Mouse (Mus musculus) ZHBTc4 (cell line): ENCODE measurements around the gene D1Ertd622e.

ENCODE experiments used
- DNase-seq: peaks from one replicate; pipeline ENCODE4 v3.0.0-alpha.2; 2011; ENCODE audit warnings: low read depth, low spot score

Gene D1Ertd622e

GRCm38 (mm10) chr1:97634104-97634503, 27.8 kb downstream of the D1Ertd622e start:
- DNase-seq: peak; percentile 52

GRCm38 (mm10) chr1:97632545-97633256, 29.2 kb downstream of the D1Ertd622e start:
- DNase-seq: no peak

DNA sequence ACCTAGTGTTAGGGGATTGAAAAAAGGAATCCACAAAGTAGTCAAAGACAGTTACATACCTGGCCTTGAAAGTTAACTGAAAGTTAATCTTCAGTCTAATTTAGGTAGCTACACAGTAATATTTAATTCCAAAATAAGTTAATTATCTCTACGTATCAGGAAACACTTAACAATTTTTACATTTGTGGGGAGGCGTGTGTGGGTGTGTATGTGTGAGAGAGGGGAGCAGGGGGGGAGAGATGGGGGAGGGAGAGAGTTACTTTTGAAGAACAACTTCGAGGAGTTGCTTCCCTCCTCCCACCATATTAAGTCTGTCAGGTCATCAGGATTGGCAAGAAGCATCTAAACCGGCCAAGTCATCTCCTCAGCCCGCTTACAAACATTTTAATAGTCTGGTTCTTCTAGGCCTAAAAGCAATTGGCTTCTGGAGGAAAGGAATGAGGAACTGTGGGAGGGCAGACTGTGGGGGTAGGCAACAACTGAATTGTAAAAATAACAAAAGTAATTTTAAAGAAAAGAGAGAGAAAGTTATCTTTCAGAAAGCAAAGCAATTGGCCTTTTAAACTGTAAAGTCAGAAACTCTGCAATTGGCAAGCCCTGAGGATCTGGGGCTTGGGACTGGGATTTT, 29.9 kb downstream of the D1Ertd622e start:
- no peak for DNase-seq

DNA sequence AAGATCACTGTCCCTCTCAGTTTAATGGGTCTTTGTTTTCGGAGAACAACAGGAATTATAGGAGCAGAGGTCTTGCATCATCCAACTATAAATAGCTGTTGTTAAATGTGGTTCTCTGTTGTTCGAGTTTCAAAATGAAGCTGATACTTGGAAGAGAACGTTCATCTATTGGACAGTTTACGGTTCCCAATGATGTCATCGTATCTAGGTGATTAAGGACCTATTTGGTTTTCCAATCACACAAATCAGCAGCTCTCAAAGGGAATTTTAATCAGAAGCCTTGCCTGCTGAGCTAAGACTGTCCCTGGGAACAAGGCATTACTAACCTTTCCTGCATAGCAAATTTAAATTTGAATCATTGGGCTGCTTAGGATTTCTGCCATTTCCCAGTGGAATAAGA, 31.7 kb downstream of the D1Ertd622e start:
- DNase-seq: no peak

DNA sequence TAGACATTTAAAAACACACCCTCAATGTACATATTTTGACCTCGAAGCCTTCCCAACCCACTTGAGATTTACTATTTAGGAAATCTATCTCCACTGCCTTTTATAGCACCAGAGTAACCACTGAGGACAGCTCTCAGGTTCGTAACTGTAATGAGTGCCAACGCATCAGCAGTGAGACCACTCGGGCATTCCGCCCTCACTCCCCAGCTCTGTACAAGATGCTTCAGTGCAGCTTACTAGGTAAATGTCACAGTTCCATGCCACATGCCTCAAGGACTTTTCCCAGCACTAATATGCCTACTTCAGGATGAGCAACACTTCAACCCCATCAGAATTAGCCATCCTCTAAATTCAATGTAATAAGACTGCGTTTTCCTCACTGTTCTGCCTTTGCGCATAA, 33.0 kb downstream of the D1Ertd622e start:
- no peak for DNase-seq

DNA sequence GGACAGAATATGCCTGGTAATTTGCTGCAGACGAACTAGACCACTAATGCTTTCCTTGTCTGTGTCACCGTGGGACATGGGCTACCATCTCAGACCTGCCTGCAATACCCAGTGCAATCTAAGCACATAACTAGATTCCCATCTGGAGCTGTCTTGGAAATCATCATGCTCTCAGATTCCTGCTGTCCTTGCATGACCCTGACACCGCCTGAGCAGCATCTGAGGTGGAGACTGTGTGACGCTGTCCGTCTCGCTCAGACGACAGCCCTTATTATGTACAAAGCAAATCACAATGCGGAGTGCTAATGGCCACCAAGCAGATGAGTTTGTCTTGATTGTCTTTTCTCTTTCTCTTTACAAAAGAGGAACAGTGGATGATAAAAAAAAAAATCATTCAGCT, 33.9 kb downstream of the D1Ertd622e start:
- peak; percentile 20 for DNase-seq

DNA sequence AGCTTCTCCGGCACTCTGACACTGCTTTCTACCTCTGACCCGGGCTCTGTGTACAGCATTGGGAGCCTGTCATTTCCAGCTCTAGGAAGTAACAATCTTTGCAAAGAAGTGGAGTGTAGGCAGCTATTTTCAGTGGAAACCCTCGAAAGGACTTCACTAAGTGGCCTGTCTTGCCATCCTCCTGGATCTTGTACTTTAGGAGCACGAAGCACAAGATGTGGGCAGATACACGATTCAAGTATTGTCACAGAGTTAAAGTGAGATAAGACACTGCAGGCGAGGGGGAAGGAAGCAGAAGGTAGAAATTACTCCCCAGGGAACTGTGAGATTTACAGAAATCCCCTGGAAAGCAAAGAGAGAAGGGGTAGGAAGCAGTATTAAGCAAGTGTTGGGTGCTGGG, 36.4 kb downstream of the D1Ertd622e start:
- DNase-seq: no peak

DNA sequence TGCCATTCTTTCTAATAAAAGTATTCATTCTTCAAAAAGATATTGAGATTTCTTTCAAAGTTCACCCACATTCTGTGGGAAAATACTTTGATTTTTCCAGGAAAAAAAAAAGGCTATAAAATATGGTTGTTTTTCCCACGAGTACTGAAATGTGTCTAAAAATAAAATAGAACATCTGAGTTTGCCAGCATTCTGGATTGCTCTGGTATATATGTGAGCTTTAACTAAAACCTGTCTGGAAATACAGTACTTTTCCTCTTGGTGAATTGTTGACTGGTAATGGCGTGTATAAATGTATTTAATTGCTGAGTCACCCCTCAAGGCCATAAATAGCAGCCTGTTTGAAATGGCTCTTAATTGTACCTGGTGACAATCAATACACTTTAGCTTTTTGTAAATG, 37.5 kb downstream of the D1Ertd622e start:
- DNase-seq: no peak

DNA sequence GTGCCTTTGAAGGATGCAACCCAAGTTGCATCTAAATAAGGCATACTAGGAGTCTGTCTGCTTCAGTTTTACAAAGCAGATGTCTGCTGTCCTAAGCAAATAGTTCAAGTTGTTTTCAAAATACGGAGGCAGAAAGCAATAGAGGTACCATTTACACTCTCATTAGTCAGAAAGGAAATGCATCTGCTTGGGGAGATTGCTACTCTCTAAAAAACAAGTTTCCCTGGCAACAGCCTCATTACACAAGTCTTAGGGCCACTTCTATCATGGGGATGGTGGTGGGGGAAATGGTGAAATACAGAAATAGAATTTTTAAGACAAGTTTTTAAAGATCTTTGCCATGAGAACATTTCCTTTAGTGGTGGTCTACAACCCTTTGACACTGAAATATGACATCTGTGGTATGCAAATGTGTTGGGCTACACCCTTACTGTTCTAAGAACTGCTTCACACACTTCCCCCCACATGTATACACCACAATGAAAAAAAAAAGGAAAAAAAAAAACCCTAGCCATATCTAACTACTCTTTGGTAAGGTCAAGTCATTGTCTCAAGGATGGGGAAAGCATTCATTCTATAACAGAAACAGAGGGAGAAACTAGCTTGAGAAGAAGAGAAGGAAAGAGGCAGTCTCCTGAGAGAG, 38.5 kb downstream of the D1Ertd622e start:
- DNase-seq: no peak

DNA sequence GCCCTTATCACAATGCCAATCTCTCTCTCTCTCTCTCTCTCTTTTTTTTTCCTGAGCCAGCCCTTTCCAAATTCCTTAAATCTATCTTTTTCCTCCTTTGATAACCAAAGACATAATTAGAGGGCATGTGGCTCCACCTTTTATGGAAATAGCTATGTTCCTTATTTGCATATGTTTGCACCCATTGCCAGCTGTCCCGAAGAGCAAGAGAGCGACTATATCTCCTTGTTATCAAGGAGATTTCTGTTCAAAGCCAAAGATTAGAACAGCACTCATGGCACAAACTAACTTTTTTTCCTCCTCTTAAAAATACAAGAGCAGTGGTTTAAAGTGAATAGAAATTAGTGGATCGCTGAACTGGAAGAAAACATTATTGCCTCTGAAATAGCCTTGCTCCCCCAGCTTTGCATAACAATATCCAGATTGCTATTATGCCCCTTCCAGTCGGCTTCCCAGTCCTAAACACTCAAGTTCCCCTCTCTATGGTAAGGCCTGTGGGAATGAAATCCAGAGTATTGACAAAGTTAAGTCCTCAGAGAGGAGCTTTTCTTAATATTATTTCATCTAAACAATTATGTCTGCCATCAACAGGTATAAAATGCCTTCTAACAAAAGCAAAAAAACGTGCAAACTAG, 39.2 kb downstream of the D1Ertd622e start:
- no peak for DNase-seq

GRCm38 (mm10) chr1:97619621-97620320, 42.1 kb downstream of the D1Ertd622e start:
- DNase-seq: no peak

GRCm38 (mm10) chr1:97615525-97615924, 46.3 kb downstream of the D1Ertd622e start:
- DNase-seq: no peak

- DNase-seq: no peak
Measured at GRCm38 (mm10) chr1:97614531-97615462, 47.1 kb downstream of the D1Ertd622e start.

- no peak for DNase-seq
Measured at GRCm38 (mm10) chr1:97611747-97612146, 50.1 kb downstream of the D1Ertd622e start.

DNA sequence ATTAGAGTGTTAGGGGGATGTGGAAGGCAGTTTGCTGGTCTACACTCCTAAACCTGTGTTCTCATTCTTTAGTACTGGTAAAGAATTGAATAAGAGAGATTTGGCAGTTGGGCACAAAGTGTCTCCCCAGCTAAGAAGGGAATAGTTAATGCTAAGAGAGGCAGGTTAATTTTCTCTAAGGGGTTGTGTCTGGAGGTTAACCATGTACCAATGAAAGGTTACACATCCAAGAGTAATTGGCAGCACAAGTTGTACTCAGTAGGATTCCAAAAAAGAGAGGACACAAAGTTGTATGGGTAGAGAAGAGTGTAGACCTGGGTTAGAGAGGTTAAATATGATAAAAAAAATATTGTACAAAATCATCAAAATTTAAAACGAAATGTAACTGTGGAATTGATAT, 58.5 kb downstream of the D1Ertd622e start:
- DNase-seq: no peak

DNA sequence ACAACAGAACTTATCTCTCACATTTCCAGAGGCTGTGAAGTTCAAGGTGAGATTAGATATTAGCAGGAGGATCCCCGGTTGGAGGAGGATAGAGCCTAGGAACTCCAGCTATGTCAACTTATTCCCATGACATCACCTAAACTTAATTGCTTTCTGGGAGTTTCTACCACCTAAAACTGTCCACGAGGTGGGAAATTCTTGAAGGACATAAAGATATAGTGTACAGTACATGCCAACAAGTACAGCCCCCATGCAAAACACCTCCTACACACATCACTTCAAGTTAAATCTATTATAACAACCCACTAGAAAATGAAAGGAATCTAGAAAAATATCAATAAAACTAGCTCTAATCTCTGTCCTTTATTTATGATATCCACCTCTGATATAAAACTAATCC, 61.5 kb downstream of the D1Ertd622e start:
- DNase-seq: no peak

DNA sequence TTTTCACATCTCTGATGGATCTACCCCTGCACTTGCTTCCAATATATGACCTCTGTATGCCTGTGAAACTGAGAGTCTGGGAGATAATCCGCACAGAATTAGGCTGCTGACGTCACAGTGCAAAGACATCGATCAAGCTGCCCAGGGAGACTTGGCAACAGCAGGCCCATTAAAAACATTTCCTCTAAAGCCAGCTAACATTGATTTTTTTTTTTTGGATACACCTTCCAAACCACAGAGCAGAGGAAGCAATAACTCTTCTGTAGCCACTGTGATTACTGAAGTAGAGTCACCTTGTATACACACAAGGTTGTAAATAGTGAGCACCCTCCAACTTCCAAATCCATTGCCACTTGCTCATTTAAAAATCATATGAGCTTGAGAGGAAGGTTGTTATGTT, 62.8 kb downstream of the D1Ertd622e start:
- DNase-seq: no peak

GRCm38 (mm10) chr1:97588561-97588960, 73.3 kb downstream of the D1Ertd622e start:
- no peak for DNase-seq

GRCm38 (mm10) chr1:97585106-97585505, 76.8 kb downstream of the D1Ertd622e start:
- DNase-seq: no peak

- DNase-seq: no peak
Measured at GRCm38 (mm10) chr1:97584171-97584570, 77.7 kb downstream of the D1Ertd622e start.

DNA sequence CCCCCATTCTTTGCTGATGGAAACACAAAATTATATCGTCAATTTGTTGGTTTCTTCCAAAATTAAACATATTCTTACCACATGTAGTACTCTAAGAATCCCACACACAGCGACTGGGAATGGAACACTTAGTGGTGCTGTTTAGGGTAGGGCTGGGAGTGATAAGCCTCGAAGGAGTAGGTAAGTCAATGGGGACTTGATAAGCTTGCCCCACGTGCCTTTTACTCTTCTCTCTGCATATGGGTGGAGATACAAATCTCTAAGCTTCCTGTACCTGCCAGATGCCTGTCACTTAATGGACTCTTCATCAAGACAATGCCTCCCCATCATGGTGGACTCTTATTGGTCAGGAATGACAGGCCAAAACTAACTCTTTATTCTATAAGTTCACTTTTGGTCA, 78.8 kb downstream of the D1Ertd622e start:
- DNase-seq: no peak
